Mouse (Mus musculus) hindbrain, embryonic 13.5 days (tissue): Measurements from ENCODE around the gene Strip1. TPM values are rescaled to one million over a fixed set of nuclear protein-coding genes. Genes with fewer than 3 reads are reported as not detected.
A peak's percentile ranks its signal among the peaks of the same experiment; 100 is the strongest.

Experiments used
- ATAC-seq: fragments of 200-750 bp; cut with Nextera tagmentation; 2 replicates; pipeline ENCODE4 v1.8.0; 2017; ENCODE audit warnings: moderate TSS enrichment; ENCODE audit not compliant: low FRiP score
- H3K27ac ChIP-seq: fragments of 300-500 bp; sonication (generic); 2 replicates; pipeline ENCODE4 v1.5.1; 2015; ENCODE audit warnings: inconsistent platforms, mild to moderate bottlenecking, moderate library complexity
- H3K27me3 ChIP-seq: fragments of 300-500 bp; sonication (generic); 2 replicates; pipeline ENCODE4 v1.6.1; 2015; ENCODE audit warnings: mild to moderate bottlenecking, inconsistent platforms
- H3K36me3 ChIP-seq: fragments of 300-500 bp; sonication (generic); 2 replicates; pipeline ENCODE4 v1.6.1; 2015; ENCODE audit warnings: mild to moderate bottlenecking, inconsistent platforms
- H3K4me1 ChIP-seq: fragments of 300-500 bp; sonication (generic); replicated peaks from 2 replicates; pipeline ENCODE4 v1.6.1; 2015; ENCODE audit warnings: inconsistent platforms
- H3K4me2 ChIP-seq: fragments of 300-500 bp; sonication (generic); 2 replicates; pipeline ENCODE4 v1.6.1; 2015; ENCODE audit warnings: inconsistent platforms, mild to moderate bottlenecking, moderate library complexity
- H3K4me3 ChIP-seq: fragments of 300-500 bp; sonication (generic); 2 replicates; pipeline ENCODE4 v1.5.1; 2015; ENCODE audit warnings: mild to moderate bottlenecking, inconsistent platforms
- H3K9ac ChIP-seq: fragments of 300-500 bp; sonication (generic); 2 replicates; pipeline ENCODE4 v1.6.1; 2015; ENCODE audit warnings: mild to moderate bottlenecking, inconsistent platforms
- H3K9me3 ChIP-seq: fragments of 300-500 bp; sonication (generic); 2 replicates; pipeline ENCODE4 v1.6.1; 2016; ENCODE audit warnings: inconsistent platforms
- WGBS: fragments of 180-500 bp; shearing (Covaris S2); methylation state at CpG from one replicate; pipeline ENCODE4 v1.1.7; 2015; 5-methylcytosine and 5-hydroxymethylcytosine counted together
- polyA plus RNA-seq: library from polyadenylated mRNA; unstranded; fragments of >200 nt; fragmentation: Nextera tagmentation; extraction: Ambion mirVana; gene quantifications from 2 replicates; pipeline ENCODE4 v1.2.1, GENCODE M21; 2015

The Strip1 gene
- 143 and 145 TPM in 2 replicates for polyA plus RNA-seq

DNA sequence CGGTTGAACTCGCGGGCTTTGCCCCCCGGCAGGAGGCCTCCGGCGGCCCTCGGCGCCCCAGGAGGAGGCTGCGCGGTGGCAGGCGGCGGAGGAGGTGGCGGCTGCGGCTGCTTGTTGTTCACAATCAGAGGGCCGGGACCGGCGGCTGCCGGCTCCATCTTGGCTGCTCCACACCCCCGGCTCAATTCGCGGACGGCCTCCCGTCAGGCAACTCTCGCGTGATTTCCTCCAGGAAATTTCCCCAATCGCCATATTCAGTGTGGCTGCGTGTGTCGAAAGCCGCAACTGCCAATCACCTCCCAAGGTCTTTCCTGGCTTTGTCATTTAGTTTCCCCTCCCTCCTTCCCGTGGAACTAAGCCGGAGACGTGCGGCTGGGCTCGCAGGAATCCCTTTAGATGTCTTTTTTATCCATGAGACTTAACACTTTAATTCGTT, at the start of gene Strip1:
Gene Strip1 (minus strand): TSS at position 172 of the 436 bp plus-strand sequence.
- peaks cover 29% of the 10 kb centered on the region for H3K4me1 ChIP-seq
- H3K4me3 ChIP-seq = peak within 1 kb of the TSS; percentile 96
- H3K27me3 ChIP-seq = no peaks in the 10 kb centered on the region
- ATAC-seq = peak; percentile 94
- H3K9ac ChIP-seq = peak within 1 kb of the TSS; percentile 97
- peak within 1 kb of the TSS; percentile 98 for H3K27ac ChIP-seq
- H3K36me3 ChIP-seq = peaks cover 27% of the 10 kb centered on the region
- H3K9me3 ChIP-seq = no peaks in the 10 kb centered on the region
- WGBS = under 1% methylated on average over 35 of the region's 35 CpGs
- H3K4me2 ChIP-seq = peak within 1 kb of the TSS; percentile 76

- 40% methylated on average over 7 of the region's 7 CpGs for WGBS
- Histone ChIP-seq H3K36me3 (peaks cover 4% of the 10 kb centered on the region), H3K27ac (0 out of 2 replicates have a peak overlapping the region, but pooled peaks have one; percentile 46), H3K4me2 (no peak overlapping the region), H3K4me1 (peaks cover 22% of the 10 kb centered on the region), H3K9ac (no peak overlapping the region), H3K27me3 (no peaks in the 10 kb centered on the region), H3K9me3 (no peaks in the 10 kb centered on the region), H3K4me3 (no peak overlapping the region)
- 0 out of 2 replicates have a peak, but pooled peaks have one; percentile 21 for ATAC-seq
Observed at GRCm38 (mm10) chr3:107680790-107681576, 49.5 kb upstream of the Strip1 start.

DNA sequence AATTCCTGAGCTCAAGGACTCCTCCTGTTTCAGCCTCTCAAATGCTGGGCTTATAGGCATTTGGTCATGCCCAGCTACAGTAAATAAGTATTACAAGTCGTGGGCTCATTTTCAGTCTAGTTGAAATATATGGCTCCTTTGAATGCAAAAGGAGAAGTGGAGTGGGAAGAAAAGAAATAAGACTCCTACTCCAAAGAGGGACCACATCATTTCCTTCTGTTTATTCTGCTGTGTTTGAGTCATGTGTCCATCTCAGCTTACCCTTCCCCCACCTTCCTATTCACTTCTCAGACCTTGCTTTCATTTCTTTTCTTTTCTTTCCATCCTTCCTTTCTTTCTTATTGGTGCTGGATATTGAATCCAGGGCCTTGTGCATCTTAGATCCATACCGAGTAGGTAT, 40.0 kb upstream of the Strip1 start:
- 93% methylated on average over 2 of the region's 2 CpGs for WGBS
- peaks cover 83% of the 10 kb centered on the region for H3K36me3 ChIP-seq
- H3K9ac ChIP-seq = no peak overlapping the region
- H3K27ac ChIP-seq = no peak overlapping the region
- no peaks in the 10 kb centered on the region for H3K27me3 ChIP-seq
- H3K4me3 ChIP-seq = no peak overlapping the region
- no peak overlapping the region for H3K4me2 ChIP-seq
- H3K4me1 ChIP-seq = no peaks in the 10 kb centered on the region
- no peak for ATAC-seq
- no peaks in the 10 kb centered on the region for H3K9me3 ChIP-seq

- Histone ChIP-seq H3K27ac (no peak overlapping the region), H3K27me3 (no peaks in the 10 kb centered on the region), H3K4me2 (no peak overlapping the region), H3K4me1 (no peaks in the 10 kb centered on the region), H3K9ac (no peak overlapping the region), H3K36me3 (peaks cover 88% of the 10 kb centered on the region), H3K9me3 (no peaks in the 10 kb centered on the region), H3K4me3 (no peak overlapping the region)
- 92% methylated on average over 4 of the region's 4 CpGs for WGBS
- ATAC-seq = no peak
Observed at GRCm38 (mm10) chr3:107670500-107670899, 39.0 kb upstream of the Strip1 start.

GRCm38 (mm10) chr3:107668786-107669185, 37.3 kb upstream of the Strip1 start:
- Histone ChIP-seq H3K36me3 (peaks cover 87% of the 10 kb centered on the region), H3K9me3 (no peaks in the 10 kb centered on the region), H3K27ac (no peak overlapping the region), H3K4me1 (no peaks in the 10 kb centered on the region), H3K4me3 (no peak overlapping the region), H3K9ac (no peak overlapping the region), H3K4me2 (no peak overlapping the region), H3K27me3 (no peaks in the 10 kb centered on the region)
- WGBS = 96% methylated on average over 7 of the region's 7 CpGs
- no peak for ATAC-seq

- Histone ChIP-seq H3K27me3 (no peaks in the 10 kb centered on the region), H3K9ac (no peak overlapping the region), H3K4me2 (no peak overlapping the region), H3K27ac (no peak overlapping the region), H3K4me1 (no peaks in the 10 kb centered on the region), H3K36me3 (peaks cover 92% of the 10 kb centered on the region), H3K9me3 (no peaks in the 10 kb centered on the region), H3K4me3 (no peak overlapping the region)
- 95% methylated on average over 6 of the region's 6 CpGs for WGBS
- no peak for ATAC-seq
Observed at GRCm38 (mm10) chr3:107667426-107667825, 35.9 kb upstream of the Strip1 start.

DNA sequence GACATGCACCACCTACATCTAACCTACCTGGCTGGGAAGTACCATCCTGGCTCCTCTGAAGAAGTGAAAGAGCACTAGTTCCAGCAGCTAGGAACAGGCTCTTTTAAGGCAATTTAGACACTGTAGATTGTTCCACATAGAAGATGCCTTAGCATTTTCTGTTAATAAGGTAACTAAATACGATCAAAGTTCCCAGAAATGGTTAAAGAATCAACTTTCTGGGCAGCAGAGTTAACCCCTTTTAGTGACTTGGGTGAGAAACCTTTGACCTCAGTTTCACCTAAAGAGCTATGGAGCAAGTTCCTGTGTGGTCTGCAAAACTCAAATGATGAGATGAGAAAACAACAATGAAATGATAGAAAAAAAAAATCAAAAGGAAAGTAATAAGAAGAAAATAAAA, 33.1 kb upstream of the Strip1 start:
- H3K9ac ChIP-seq = no peak overlapping the region
- H3K27ac ChIP-seq = no peak overlapping the region
- no peaks in the 10 kb centered on the region for H3K27me3 ChIP-seq
- no peak overlapping the region for H3K4me3 ChIP-seq
- no peak overlapping the region for H3K4me2 ChIP-seq
- 93% methylated on average over 1 of the region's 1 CpGs for WGBS
- no peak for ATAC-seq
- peaks cover 96% of the 10 kb centered on the region for H3K36me3 ChIP-seq
- no peaks in the 10 kb centered on the region for H3K9me3 ChIP-seq
- no peaks in the 10 kb centered on the region for H3K4me1 ChIP-seq

- peaks cover 44% of the 10 kb centered on the region for H3K36me3 ChIP-seq
Observed at GRCm38 (mm10) chr3:107659000-107659399, 27.5 kb upstream of the Strip1 start.

DNA sequence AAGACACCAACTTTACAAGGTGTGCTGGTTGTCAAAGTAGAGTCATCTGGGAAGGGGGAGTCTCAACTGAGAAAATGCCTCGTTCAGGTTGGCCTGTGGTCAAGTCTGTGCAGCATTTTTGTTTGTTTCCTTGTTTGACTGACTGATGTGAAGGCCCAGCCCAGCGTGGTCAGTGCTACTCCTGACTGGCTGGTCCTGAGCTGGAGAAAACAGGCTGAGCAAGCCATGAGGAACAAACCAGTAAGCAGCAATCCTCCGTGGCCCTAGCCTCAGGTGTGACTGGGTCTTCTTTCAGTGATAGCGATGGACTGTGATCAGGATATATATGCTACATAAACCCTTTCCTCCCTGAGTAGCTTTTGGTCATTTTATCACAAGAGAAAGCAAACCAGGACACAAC, 25.4 kb upstream of the Strip1 start:
- H3K4me1 ChIP-seq = no peaks in the 10 kb centered on the region
- no peak overlapping the region for H3K4me3 ChIP-seq
- no peak overlapping the region for H3K9ac ChIP-seq
- no peak overlapping the region for H3K4me2 ChIP-seq
- peaks cover 24% of the 10 kb centered on the region for H3K36me3 ChIP-seq
- ATAC-seq = no peak
- H3K27ac ChIP-seq = no peak overlapping the region
- H3K9me3 ChIP-seq = no peaks in the 10 kb centered on the region
- 79% methylated on average over 4 of the region's 4 CpGs for WGBS
- no peaks in the 10 kb centered on the region for H3K27me3 ChIP-seq

More at GRCm38 (mm10) chr3:107659000-107659399, 27.5 kb upstream of the Strip1 start:
- Histone ChIP-seq H3K4me1 (no peaks in the 10 kb centered on the region), H3K4me2 (no peak overlapping the region), H3K9me3 (no peaks in the 10 kb centered on the region), H3K27me3 (no peaks in the 10 kb centered on the region), H3K9ac (no peak overlapping the region), H3K4me3 (no peak overlapping the region), H3K27ac (no peak overlapping the region)
- 90% methylated on average over 1 of the region's 1 CpGs for WGBS
- no peak for ATAC-seq

DNA sequence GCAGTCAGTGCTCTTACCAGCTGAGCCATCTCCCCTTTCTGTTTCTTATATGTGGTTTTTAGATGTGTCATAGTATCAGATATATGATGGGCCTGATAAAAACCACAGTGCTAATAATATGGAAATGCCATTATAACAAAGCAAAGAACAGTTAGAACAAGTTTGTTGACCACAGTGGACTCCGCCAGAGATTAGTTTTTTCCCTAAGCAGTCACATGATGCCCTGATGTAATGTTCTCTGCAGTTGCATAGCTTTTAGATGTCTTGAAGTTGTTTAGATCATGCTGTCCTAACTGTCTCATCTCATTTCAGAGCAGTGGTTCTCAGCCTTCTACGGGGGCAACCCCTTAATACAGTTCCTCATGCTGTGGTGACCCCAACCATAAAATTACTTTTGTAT, 24.7 kb upstream of the Strip1 start:
- H3K9ac ChIP-seq = no peak overlapping the region
- no peak overlapping the region for H3K27ac ChIP-seq
- H3K9me3 ChIP-seq = no peaks in the 10 kb centered on the region
- H3K4me2 ChIP-seq = no peak overlapping the region
- H3K4me1 ChIP-seq = no peaks in the 10 kb centered on the region
- H3K36me3 ChIP-seq = peaks cover 18% of the 10 kb centered on the region
- no peak overlapping the region for H3K4me3 ChIP-seq
- 94% methylated on average over 2 of the region's 2 CpGs for WGBS
- no peak for ATAC-seq
- no peaks in the 10 kb centered on the region for H3K27me3 ChIP-seq

GRCm38 (mm10) chr3:107655491-107655890, 24.0 kb upstream of the Strip1 start:
- Histone ChIP-seq H3K4me2 (no peak overlapping the region), H3K27me3 (no peaks in the 10 kb centered on the region), H3K4me1 (no peaks in the 10 kb centered on the region), H3K36me3 (peaks cover 12% of the 10 kb centered on the region), H3K9me3 (no peaks in the 10 kb centered on the region), H3K27ac (no peak overlapping the region), H3K4me3 (no peak overlapping the region), H3K9ac (no peak overlapping the region)
- no peak for ATAC-seq
- 80% methylated on average over 3 of the region's 3 CpGs for WGBS

DNA sequence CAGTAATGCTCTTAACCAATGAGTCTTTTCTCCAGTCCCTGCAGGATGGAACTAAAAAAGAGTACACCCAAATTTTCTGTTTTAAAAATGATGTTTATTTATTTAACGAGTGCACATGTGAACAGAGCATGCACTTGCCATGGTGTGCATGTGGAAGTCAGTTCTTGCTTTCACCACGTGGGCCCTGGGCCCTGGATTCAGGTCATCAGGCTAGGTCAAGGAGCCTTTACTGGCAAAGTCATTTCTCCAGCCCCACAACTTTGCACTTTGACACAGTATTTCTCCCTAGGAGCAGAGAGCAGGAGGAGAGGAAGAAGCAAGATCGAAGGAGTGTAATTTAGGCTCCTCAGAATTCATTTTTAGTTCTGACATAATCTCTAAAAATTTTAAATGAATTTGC, 23.4 kb upstream of the Strip1 start:
- 81% methylated on average over 3 of the region's 3 CpGs for WGBS
- no peaks in the 10 kb centered on the region for H3K9me3 ChIP-seq

GRCm38 (mm10) chr3:107652968-107653367, 21.5 kb upstream of the Strip1 start:
- Histone ChIP-seq H3K27ac (no peak overlapping the region), H3K27me3 (no peaks in the 10 kb centered on the region), H3K36me3 (no peaks in the 10 kb centered on the region), H3K4me1 (no peaks in the 10 kb centered on the region), H3K9ac (no peak overlapping the region), H3K4me3 (no peak overlapping the region), H3K4me2 (no peak overlapping the region), H3K9me3 (no peaks in the 10 kb centered on the region)
- 97% methylated on average over 3 of the region's 3 CpGs for WGBS
- ATAC-seq = no peak

More for the DNA sequence above, 23.4 kb upstream of the Strip1 start:
- Histone ChIP-seq H3K4me2 (no peak overlapping the region), H3K27ac (no peak overlapping the region), H3K4me3 (no peak overlapping the region), H3K36me3 (peaks cover 6% of the 10 kb centered on the region), H3K9ac (no peak overlapping the region), H3K4me1 (no peaks in the 10 kb centered on the region), H3K27me3 (no peaks in the 10 kb centered on the region)
- ATAC-seq = no peak
